7 mouse cellular contexts compared by ENCODE assay signal in genomic region chr7:19748219-19749195, GRCm38 (mm10). TPM values are rescaled to one million over a fixed set of nuclear protein-coding genes. Genes with fewer than 3 reads are reported as not detected.
DNase-seq lines count a peak whose midpoint lies in the region; ATAC-seq and TF ChIP-seq lines count a peak whose summit lies in the region.

No protein-coding gene starts in this region.

- H3K9ac ChIP-seq in embryonic facial prominence, embryonic 13.5 days, result peak overlapping the region; percentile 93
- H3K9ac ChIP-seq in hindbrain, postnatal 0 days (replicated peaks; ENCODE audit: low read length), result peak overlapping the region; percentile 84

- H3K27ac ChIP-seq in embryonic facial prominence, embryonic 13.5 days, result peak overlapping the region; percentile 92
- peak overlapping the region; percentile 89 for H3K27ac ChIP-seq in hindbrain, postnatal 0 days

- under 1% methylated on average over 32 of the region's 32 CpGs for WGBS in embryonic facial prominence, embryonic 13.5 days
- under 1% methylated on average over 31 of the region's 32 CpGs for WGBS in hindbrain, postnatal 0 days
- WGBS in lung, adult 2 months, result 3% methylated on average over 32 of the region's 32 CpGs

- peak overlapping the region; percentile 82 for H3K4me2 ChIP-seq in embryonic facial prominence, embryonic 13.5 days
- peak overlapping the region; percentile 91 for H3K4me2 ChIP-seq in hindbrain, postnatal 0 days (ENCODE audit: low read depth, low read length)

- H3K4me3 ChIP-seq in embryonic facial prominence, embryonic 13.5 days, result peak overlapping the region; percentile 89
- H3K4me3 ChIP-seq in hindbrain, postnatal 0 days (ENCODE audit: low read length), result peak overlapping the region; percentile 84
- H3K4me3 ChIP-seq in lung, adult 2 months (replicated peaks; ENCODE audit: extremely low read depth, low read depth, low read length), result peak overlapping the region; percentile 78

- 0 out of 2 replicates have a peak, but pooled peaks have one; percentile 3 for ATAC-seq in embryonic facial prominence, embryonic 13.5 days (ENCODE audit: insufficient number of reproducible peaks, insufficient read depth, low FRiP score, low TSS enrichment, low read depth)
- ATAC-seq in hindbrain, postnatal 0 days, result peak; percentile 14

- H3K36me3 ChIP-seq in embryonic facial prominence, embryonic 13.5 days, result peaks cover 17% of the 10 kb centered on the region
- H3K36me3 ChIP-seq in hindbrain, postnatal 0 days (ENCODE audit: insufficient read depth, low read length), result no peaks in the 10 kb centered on the region

- TF ChIP-seq CTCF in hindbrain, postnatal 0 days (IDR thresholded peaks at IDR 0.05; ENCODE audit: low read depth), result no peak
- TF ChIP-seq CTCF in lung, adult 2 months (IDR thresholded peaks at IDR 0.05; ENCODE audit: insufficient read depth, low read length), result no peak

- 0 out of 2 replicates have a peak, but pooled peaks have one; percentile 37 for TF ChIP-seq POLR2A in lung, adult 2 months (IDR thresholded peaks at IDR 0.05; ENCODE audit: borderline replicate concordance, extremely low read depth, low read depth, low read length)

- no peaks in the 10 kb centered on the region for H3K9me3 ChIP-seq in embryonic facial prominence, embryonic 13.5 days
- H3K9me3 ChIP-seq in hindbrain, postnatal 0 days (ENCODE audit: low read length), result no peaks in the 10 kb centered on the region

- peak; percentile 8 for DNase-seq in thymus, postnatal 0 days (ENCODE audit: low spot score)
- DNase-seq in thymus, postnatal 36 days, result no peak
- DNase-seq in hindbrain, postnatal 0 days (ENCODE audit: low spot score), result peak; percentile 27
- no peak for DNase-seq in lung, adult 2 months
- peak; percentile 64 for DNase-seq in retina, postnatal 1 day
- DNase-seq in ovary, adult 18-20 months (ENCODE audit: low spot score), result no peak

- peaks cover 36% of the 10 kb centered on the region for H3K4me1 ChIP-seq in embryonic facial prominence, embryonic 13.5 days
- H3K4me1 ChIP-seq in hindbrain, postnatal 0 days (ENCODE audit: insufficient read depth, low read length), result peaks cover 25% of the 10 kb centered on the region
- peaks cover 11% of the 10 kb centered on the region for H3K4me1 ChIP-seq in lung, adult 2 months (ENCODE audit: control insufficient read depth, insufficient read depth, low read length)

- H3K27me3 ChIP-seq in embryonic facial prominence, embryonic 13.5 days, result no peaks in the 10 kb centered on the region
- H3K27me3 ChIP-seq in hindbrain, postnatal 0 days (ENCODE audit: insufficient read depth, low read length), result no peaks in the 10 kb centered on the region

RNA-seq across cellular contexts. Expression of gene Nectin2, which starts 1.8 kb away (rescaled TPM):
- 7.0 and 7.1 TPM in 2 replicates for polyA plus RNA-seq in thymus, postnatal 0 days (2015; fragmentation: Nextera tagmentation; extraction: Ambion mirVana)
- polyA plus RNA-seq in embryonic facial prominence, embryonic 13.5 days (2015; fragmentation: Nextera tagmentation; extraction: Ambion mirVana), result 82.9 and 87.0 TPM in 2 replicates
- 68.9 and 76.5 TPM in 2 replicates for total RNA-seq in hindbrain, postnatal 0 days (2014; rRNA removed)
- 55.6 and 57.5 TPM in 2 replicates for polyA plus RNA-seq in hindbrain, postnatal 0 days (2015; fragmentation: Nextera tagmentation; extraction: Ambion mirVana)
- polyA plus RNA-seq in lung, adult 2 months (2012; rRNA removed), result 70.9 and 74.7 TPM in 2 replicates

RNA-seq across cellular contexts. Expression of gene Bcam, which starts 22.3 kb away (rescaled TPM):
- polyA plus RNA-seq in thymus, postnatal 0 days (2015; fragmentation: Nextera tagmentation; extraction: Ambion mirVana), result 29.7 and 30.9 TPM in 2 replicates
- 98.1 and 116 TPM in 2 replicates for polyA plus RNA-seq in embryonic facial prominence, embryonic 13.5 days (2015; fragmentation: Nextera tagmentation; extraction: Ambion mirVana)
- 43.2 and 50.7 TPM in 2 replicates for total RNA-seq in hindbrain, postnatal 0 days (2014; rRNA removed)
- 29.0 and 30.7 TPM in 2 replicates for polyA plus RNA-seq in hindbrain, postnatal 0 days (2015; fragmentation: Nextera tagmentation; extraction: Ambion mirVana)
- polyA plus RNA-seq in lung, adult 2 months (2012; rRNA removed), result 769 and 829 TPM in 2 replicates

RNA-seq across cellular contexts. Expression of gene Tomm40, which starts 33.3 kb away (rescaled TPM):
- 132 and 140 TPM in 2 replicates for polyA plus RNA-seq in thymus, postnatal 0 days (2015; fragmentation: Nextera tagmentation; extraction: Ambion mirVana)
- 112 and 139 TPM in 2 replicates for polyA plus RNA-seq in embryonic facial prominence, embryonic 13.5 days (2015; fragmentation: Nextera tagmentation; extraction: Ambion mirVana)
- total RNA-seq in hindbrain, postnatal 0 days (2014; rRNA removed), result 147 and 151 TPM in 2 replicates
- polyA plus RNA-seq in hindbrain, postnatal 0 days (2015; fragmentation: Nextera tagmentation; extraction: Ambion mirVana), result 172 and 173 TPM in 2 replicates
- polyA plus RNA-seq in lung, adult 2 months (2012; rRNA removed), result 46.0 and 51.3 TPM in 2 replicates

RNA-seq across cellular contexts. Expression of gene Cblc, which starts 48.1 kb away (rescaled TPM):
- 2.6 and 4.2 TPM in 2 replicates for polyA plus RNA-seq in thymus, postnatal 0 days (2015; fragmentation: Nextera tagmentation; extraction: Ambion mirVana)
- polyA plus RNA-seq in embryonic facial prominence, embryonic 13.5 days (2015; fragmentation: Nextera tagmentation; extraction: Ambion mirVana), result 8.1 and 10.4 TPM in 2 replicates
- total RNA-seq in hindbrain, postnatal 0 days (2014; rRNA removed), result not detected in 2 replicates
- 0.46 and 0.55 TPM in 2 replicates for polyA plus RNA-seq in hindbrain, postnatal 0 days (2015; fragmentation: Nextera tagmentation; extraction: Ambion mirVana)
- polyA plus RNA-seq in lung, adult 2 months (2012; rRNA removed), result 16.1 and 21.9 TPM in 2 replicates

RNA-seq across cellular contexts. Expression of gene Apoe, which starts 49.5 kb away (rescaled TPM):
- polyA plus RNA-seq in thymus, postnatal 0 days (2015; fragmentation: Nextera tagmentation; extraction: Ambion mirVana), result 624 and 627 TPM in 2 replicates
- polyA plus RNA-seq in embryonic facial prominence, embryonic 13.5 days (2015; fragmentation: Nextera tagmentation; extraction: Ambion mirVana), result 200 and 263 TPM in 2 replicates
- 2,123 and 2,525 TPM in 2 replicates for total RNA-seq in hindbrain, postnatal 0 days (2014; rRNA removed)
- polyA plus RNA-seq in hindbrain, postnatal 0 days (2015; fragmentation: Nextera tagmentation; extraction: Ambion mirVana), result 3,307 and 3,685 TPM in 2 replicates
- polyA plus RNA-seq in lung, adult 2 months (2012; rRNA removed), result 815 and 1,134 TPM in 2 replicates

Comparison
In these comparisons a context has a peak if more than half of its experiments do, and no peak if none do; other contexts are left out.
1. DNase-seq: peak in thymus, postnatal 0 days (single experiment), hindbrain, postnatal 0 days (single experiment) and retina, postnatal 1 day (single experiment); none in thymus, postnatal 36 days (0 of 2), lung, adult 2 months (single experiment) and ovary, adult 18-20 months (single experiment).
2. Peak in every context shown above with its lines, with median percentiles within 50 percentile points of each other: H3K4me3 ChIP-seq.